Mouse (Mus musculus) heart, postnatal 25 days (tissue): ENCODE data around the gene Slc25a14. TPM values are rescaled to one million over a fixed set of nuclear protein-coding genes. Genes with fewer than 3 reads are reported as not detected.

Experiments used
- microRNA-seq: library from miRNA; unstranded; fragments of <30 nt; microRNA quantifications from one replicate; pipeline ENCODE4 v1.2.0, GENCODE M21; 2022
- total RNA-seq, 2 experiments: library from RNA; stranded (reverse); gene quantifications; 2 replicates each; pipeline ENCODE4 v1.2.3; 2021

The Slc25a14 gene
- total RNA-seq, 2 experiments from 2014 or later, result 1.4 to 3.1 TPM

Small RNA genes lying within 50 kb of the gene (microRNA-seq; reads per million reads assigned to microRNA genes)
- gene Gm27828, result not detected

Other genes with a start within 250 kb of the Slc25a14 start
- gene Elf4, start 160.3 kb upstream of the Slc25a14 start, total RNA-seq, result 1 to 10 TPM; 6.0 to 6.4 TPM
- gene Aifm1, start 109.8 kb upstream of the Slc25a14 start, total RNA-seq, result 100 to 1,000 TPM; 111 to 113 TPM
- under 1 TPM in 1 of 2 experiments, not detected in 1; 0.45 TPM for gene Rab33a, start 104.1 kb upstream of the Slc25a14 start, total RNA-seq
- 1 to 10 TPM; 4.4 to 5.5 TPM for gene Zfp280c, start 28.9 kb upstream of the Slc25a14 start, total RNA-seq
- gene Gpr119, start 51.1 kb downstream of the Slc25a14 start, total RNA-seq, result not detected
- 1 to 10 TPM; 1.2 to 1.7 TPM for gene Rbmx2, start 71.6 kb downstream of the Slc25a14 start, total RNA-seq